Comparison of ENCODE assay signal across 18 mouse cellular contexts in the genomic region with DNA sequence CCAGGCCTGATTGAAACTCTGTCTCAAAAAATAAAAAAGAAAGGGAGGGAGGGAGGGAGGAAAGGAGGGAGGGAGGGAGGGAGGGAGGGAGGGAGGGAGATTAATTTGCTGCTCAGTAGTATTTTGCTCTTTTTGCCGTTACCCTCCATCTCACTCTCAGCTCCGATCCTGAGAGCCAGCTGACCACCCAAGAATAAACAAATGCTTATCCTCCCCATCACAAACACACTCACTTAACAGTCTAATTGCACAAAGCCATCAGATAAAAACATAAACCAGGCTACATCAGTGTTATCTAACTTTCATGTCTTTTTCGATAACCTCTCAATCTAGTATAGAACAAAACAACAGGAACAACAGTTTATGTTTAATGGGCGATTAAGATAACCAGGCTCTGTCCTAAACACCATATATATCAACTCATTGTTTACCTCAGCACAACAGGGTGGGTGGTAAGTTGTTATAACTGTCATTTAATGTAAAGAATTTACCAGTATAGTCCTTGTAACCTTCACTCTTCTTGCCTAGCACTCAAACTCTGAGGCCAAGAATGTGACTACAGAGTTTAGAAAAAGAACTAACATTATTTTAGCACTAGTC.
"Had no signal": no experiment of that assay in that cellular context is flagged by ENCODE, and none has a peak within 500 bp of the region (broad histone marks: within the 10 kb centered on the region; RNA-seq: fewer than 3 reads in every experiment).

No protein-coding gene starts in this region.

- H3K4me1 ChIP-seq: liver, embryonic 13.5 days; liver, embryonic 15.5 days; megakaryocyte, embryonic 14.5 days; midbrain, embryonic 15.5 days; neural tube, embryonic 12.5 days; stomach, embryonic 15.5 days had no signal

- H3K36me3 ChIP-seq: liver, embryonic 13.5 days; liver, embryonic 15.5 days; midbrain, embryonic 15.5 days; neural tube, embryonic 12.5 days; stomach, embryonic 15.5 days had no signal

- H3K9me3 ChIP-seq: liver, embryonic 13.5 days; liver, embryonic 15.5 days; midbrain, embryonic 15.5 days; stomach, embryonic 15.5 days had no signal

- H3K27ac ChIP-seq: liver, embryonic 13.5 days; liver, embryonic 15.5 days; macrophage; midbrain, embryonic 13.5 days; midbrain, embryonic 15.5 days; neural tube, embryonic 12.5 days; stomach, embryonic 15.5 days; stomach, postnatal 0 days had no signal

- H3K4me2 ChIP-seq: liver, embryonic 11.5 days; liver, embryonic 13.5 days; liver, embryonic 15.5 days; midbrain, embryonic 11.5 days; midbrain, embryonic 13.5 days; midbrain, embryonic 15.5 days; neural tube, embryonic 12.5 days; stomach, embryonic 15.5 days had no signal

- DNase-seq: liver; liver, embryonic 13.5 days; liver, postnatal 0 days; lung, postnatal 14 days; right cerebral cortex, postnatal 14 days; thymus, adult 2 months; thymus, postnatal 25 days; thymus, postnatal 4 days had no signal

- H3K27me3 ChIP-seq: liver, embryonic 13.5 days; liver, embryonic 15.5 days; midbrain, embryonic 13.5 days; midbrain, embryonic 15.5 days; neural tube, embryonic 12.5 days; stomach, embryonic 15.5 days had no signal

- ATAC-seq: liver, postnatal 0 days; midbrain, embryonic 13.5 days; midbrain, embryonic 15.5 days had no signal

- H3K4me3 ChIP-seq: liver, embryonic 13.5 days; liver, embryonic 15.5 days; megakaryocyte, embryonic 14.5 days; midbrain, embryonic 13.5 days; midbrain, embryonic 15.5 days; neural tube, embryonic 12.5 days; stomach, embryonic 15.5 days had no signal

- H3K9ac ChIP-seq: liver, embryonic 13.5 days; liver, embryonic 15.5 days; liver, postnatal 0 days; midbrain, embryonic 13.5 days; midbrain, embryonic 15.5 days; neural tube, embryonic 12.5 days; stomach, embryonic 15.5 days had no signal
